Mouse (Mus musculus): ENCODE measurements around the gene Erp27. TPM values are rescaled to one million over a fixed set of nuclear protein-coding genes. Genes with fewer than 3 reads are reported as not detected.

Erp27 gene
- total and polyA plus RNA-seq, 2 experiments from 2014 or later, result not detected

DNA sequence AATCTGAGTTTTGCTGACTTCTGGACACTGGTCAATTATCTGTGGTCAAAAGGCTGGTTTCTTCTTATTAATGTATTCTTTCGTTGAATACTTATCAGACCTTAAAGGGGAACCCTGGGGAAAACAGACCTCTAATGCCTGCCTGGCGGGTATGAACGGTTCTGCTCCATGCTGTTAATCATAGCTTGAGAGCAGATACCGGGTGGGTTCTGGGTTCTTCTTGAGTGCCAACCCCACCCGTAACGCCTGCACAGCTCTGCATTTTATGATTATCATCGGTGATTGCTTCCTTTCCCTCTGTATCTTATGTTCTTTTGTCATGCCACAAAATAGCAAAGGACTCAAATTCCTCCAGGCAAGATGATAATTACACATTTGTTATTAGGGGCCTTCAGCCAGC lies 12.1 kb upstream of the Erp27 start:
- Histone ChIP-seq H3K27ac (no peak overlapping the region), H3K4me3 (ENCODE audit: low read length) (no peak overlapping the region), H3K27me3 (ENCODE audit: insufficient read depth, low read length) (no peaks in the 10 kb centered on the region), H3K4me1 (ENCODE audit: insufficient read depth, low read length) (no peaks in the 10 kb centered on the region), H3K4me2 (ENCODE audit: low read depth, low read length) (no peak overlapping the region), H3K9ac (replicated peaks; ENCODE audit: low read length) (no peak overlapping the region), H3K36me3 (ENCODE audit: insufficient read depth, low read length) (no peaks in the 10 kb centered on the region), H3K9me3 (ENCODE audit: low read length) (no peaks in the 10 kb centered on the region)
- ATAC-seq (no peak), DNase-seq (ENCODE audit: low spot score) (no peak)
- WGBS, result 72% methylated on average over 7 of the region's 7 CpGs
- TF ChIP-seq CTCF (IDR thresholded peaks at IDR 0.05; ENCODE audit: low read depth), result no peak

DNA sequence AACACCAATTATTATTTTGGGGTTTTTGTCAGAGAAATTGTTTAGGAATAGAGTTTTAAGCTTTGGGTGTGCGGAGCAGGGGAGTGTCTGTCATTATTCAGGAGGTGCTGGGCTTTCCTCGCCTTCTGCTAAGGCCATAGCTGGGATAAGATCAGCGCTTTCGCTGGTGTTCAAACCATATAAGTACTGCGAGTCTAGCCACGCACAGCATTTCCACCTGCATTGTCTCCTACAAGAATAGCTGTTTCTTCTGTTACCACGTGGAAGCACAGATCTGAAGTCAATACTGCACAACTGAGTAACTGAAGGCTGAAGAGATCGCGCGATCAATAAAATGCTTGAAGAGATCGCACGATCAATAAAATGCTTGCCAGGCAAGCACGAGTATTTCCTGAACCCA lies 9.3 kb upstream of the Erp27 start:
- 87% methylated on average over 13 of the region's 13 CpGs for WGBS
- no peak for TF ChIP-seq CTCF (IDR thresholded peaks at IDR 0.05; ENCODE audit: low read depth)
- H3K9me3 ChIP-seq (ENCODE audit: low read length), result no peaks in the 10 kb centered on the region
- H3K4me3 ChIP-seq (ENCODE audit: low read length), result no peak overlapping the region
- no peaks in the 10 kb centered on the region for H3K36me3 ChIP-seq (ENCODE audit: insufficient read depth, low read length)
- H3K9ac ChIP-seq (replicated peaks; ENCODE audit: low read length), result no peak overlapping the region
- no peaks in the 10 kb centered on the region for H3K4me1 ChIP-seq (ENCODE audit: insufficient read depth, low read length)
- DNase-seq (ENCODE audit: low spot score) (no peak), ATAC-seq (no peak)
- H3K27me3 ChIP-seq (ENCODE audit: insufficient read depth, low read length), result no peaks in the 10 kb centered on the region
- no peak overlapping the region for H3K27ac ChIP-seq
- H3K4me2 ChIP-seq (ENCODE audit: low read depth, low read length), result no peak overlapping the region

DNA sequence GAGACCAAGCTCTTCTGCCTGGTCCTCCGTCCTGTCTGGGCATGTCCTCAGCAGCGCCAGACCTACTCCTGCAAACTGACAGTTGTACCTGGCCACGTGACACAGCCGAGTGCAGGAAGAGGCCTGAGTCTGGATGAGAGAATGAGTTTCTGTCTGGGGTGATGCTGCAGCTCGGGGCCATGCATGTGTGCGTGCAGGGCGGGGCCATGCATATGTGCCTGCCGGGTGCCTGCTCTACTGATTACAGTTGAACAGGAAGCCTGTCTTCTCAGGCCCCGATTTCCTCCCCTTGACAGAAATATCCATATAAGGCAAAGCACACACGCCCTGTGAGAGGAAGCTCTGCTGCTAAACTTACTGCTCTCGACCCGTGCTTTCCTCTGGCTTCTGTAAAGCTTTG lies 8.7 kb upstream of the Erp27 start:
- H3K27ac ChIP-seq, result no peak overlapping the region
- H3K4me3 ChIP-seq (ENCODE audit: low read length), result no peak overlapping the region
- H3K27me3 ChIP-seq (ENCODE audit: insufficient read depth, low read length), result no peaks in the 10 kb centered on the region
- H3K4me2 ChIP-seq (ENCODE audit: low read depth, low read length), result no peak overlapping the region
- no peak for TF ChIP-seq CTCF (IDR thresholded peaks at IDR 0.05; ENCODE audit: low read depth)
- WGBS, result 63% methylated on average over 12 of the region's 12 CpGs
- DNase-seq (ENCODE audit: low spot score) (no peak), ATAC-seq (no peak)
- no peak overlapping the region for H3K9ac ChIP-seq (replicated peaks; ENCODE audit: low read length)
- no peaks in the 10 kb centered on the region for H3K36me3 ChIP-seq (ENCODE audit: insufficient read depth, low read length)
- H3K9me3 ChIP-seq (ENCODE audit: low read length), result no peaks in the 10 kb centered on the region
- no peaks in the 10 kb centered on the region for H3K4me1 ChIP-seq (ENCODE audit: insufficient read depth, low read length)

DNA sequence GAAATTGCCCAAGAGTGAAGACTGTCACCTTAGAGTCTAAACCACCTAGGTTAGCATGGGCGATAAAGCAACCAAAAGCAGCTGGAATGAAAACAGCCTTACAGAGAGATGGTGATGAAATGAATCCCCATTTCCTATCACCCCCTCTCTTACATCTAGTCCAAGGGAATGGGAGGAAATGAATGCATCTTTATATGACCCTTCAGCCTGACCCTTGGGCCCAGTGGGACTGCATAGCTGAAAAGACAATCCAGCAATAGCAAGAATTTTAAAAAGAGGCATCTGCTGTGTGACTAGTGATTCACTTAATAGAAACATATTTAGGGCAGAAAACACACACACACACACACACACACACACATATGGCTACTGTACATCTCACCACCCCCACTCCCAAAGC lies 5.6 kb upstream of the Erp27 start:
- no peaks in the 10 kb centered on the region for H3K27me3 ChIP-seq (ENCODE audit: insufficient read depth, low read length)
- ATAC-seq (no peak), DNase-seq (ENCODE audit: low spot score) (no peak)
- H3K4me3 ChIP-seq (ENCODE audit: low read length), result no peak overlapping the region
- H3K27ac ChIP-seq, result no peak overlapping the region
- H3K9me3 ChIP-seq (ENCODE audit: low read length), result no peaks in the 10 kb centered on the region
- WGBS, result 83% methylated on average over 1 of the region's 1 CpGs
- H3K36me3 ChIP-seq (ENCODE audit: insufficient read depth, low read length), result no peaks in the 10 kb centered on the region
- H3K4me1 ChIP-seq (ENCODE audit: insufficient read depth, low read length), result no peaks in the 10 kb centered on the region
- no peak overlapping the region for H3K4me2 ChIP-seq (ENCODE audit: low read depth, low read length)
- no peak overlapping the region for H3K9ac ChIP-seq (replicated peaks; ENCODE audit: low read length)
- no peak for TF ChIP-seq CTCF (IDR thresholded peaks at IDR 0.05; ENCODE audit: low read depth)

DNA sequence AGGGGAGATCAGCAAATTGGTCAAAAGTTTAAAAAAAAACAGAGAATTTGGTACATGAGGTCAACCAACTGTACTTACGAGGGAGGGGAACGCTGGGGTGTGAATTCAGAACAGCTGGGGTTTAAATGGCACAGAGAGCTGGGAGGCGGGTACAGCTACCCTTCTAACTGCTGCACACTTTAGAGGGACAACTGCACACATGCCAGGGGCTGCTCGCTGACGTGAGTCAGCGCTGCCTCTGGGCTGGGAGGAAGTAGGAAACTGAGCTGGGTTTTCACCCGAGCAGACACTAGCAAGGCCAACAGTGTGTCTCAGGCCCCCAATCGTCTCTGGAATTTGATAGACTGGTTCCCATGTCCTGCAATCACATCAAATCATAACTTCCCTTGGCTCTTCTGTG lies 3.1 kb upstream of the Erp27 start:
- Histone ChIP-seq H3K9me3 (ENCODE audit: low read length) (no peaks in the 10 kb centered on the region), H3K27me3 (ENCODE audit: insufficient read depth, low read length) (no peaks in the 10 kb centered on the region), H3K4me1 (ENCODE audit: insufficient read depth, low read length) (no peaks in the 10 kb centered on the region), H3K27ac (no peak overlapping the region), H3K4me3 (ENCODE audit: low read length) (no peak overlapping the region), H3K9ac (replicated peaks; ENCODE audit: low read length) (no peak overlapping the region), H3K4me2 (ENCODE audit: low read depth, low read length) (no peak overlapping the region), H3K36me3 (ENCODE audit: insufficient read depth, low read length) (no peaks in the 10 kb centered on the region)
- ATAC-seq (no peak), DNase-seq (ENCODE audit: low spot score) (no peak)
- no peak for TF ChIP-seq CTCF (IDR thresholded peaks at IDR 0.05; ENCODE audit: low read depth)
- 77% methylated on average over 8 of the region's 8 CpGs for WGBS

DNA sequence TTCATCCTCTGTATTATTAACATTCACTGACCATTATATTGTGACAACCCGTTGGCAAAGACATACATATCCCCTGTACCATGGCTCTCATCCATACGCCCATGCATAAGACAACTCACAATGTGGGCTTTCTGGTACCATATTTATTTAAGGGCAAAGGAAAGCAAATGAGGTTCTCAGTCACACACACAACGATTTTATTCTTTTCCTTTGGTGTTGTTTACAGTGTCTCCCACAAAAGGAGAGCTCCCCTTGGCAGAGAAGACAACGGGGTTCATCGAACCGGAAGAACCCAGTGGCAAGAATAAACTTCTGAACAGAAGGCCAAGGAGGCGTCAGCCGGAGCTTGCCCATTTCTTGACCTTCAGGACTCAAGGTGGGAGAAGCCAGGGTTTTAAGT lies 1.6 kb upstream of the Erp27 start, which contains the start of gene Pde6h:
TSS of gene Pde6h (plus strand) at position 301 of the 400 bp plus-strand sequence.
- Histone ChIP-seq H3K4me2 (ENCODE audit: low read depth, low read length) (no peak within 1 kb of the TSS), H3K27ac (no peak within 1 kb of the TSS), H3K4me3 (ENCODE audit: low read length) (no peak within 1 kb of the TSS), H3K27me3 (ENCODE audit: insufficient read depth, low read length) (no peaks in the 10 kb centered on the region), H3K9ac (replicated peaks; ENCODE audit: low read length) (no peak within 1 kb of the TSS), H3K36me3 (ENCODE audit: insufficient read depth, low read length) (no peaks in the 10 kb centered on the region), H3K4me1 (ENCODE audit: insufficient read depth, low read length) (no peaks in the 10 kb centered on the region), H3K9me3 (ENCODE audit: low read length) (no peaks in the 10 kb centered on the region)
- TF ChIP-seq CTCF (IDR thresholded peaks at IDR 0.05; ENCODE audit: low read depth), result no peak
- ATAC-seq, result no peak
- DNase-seq (ENCODE audit: low spot score), result no peak
- WGBS, result 80% methylated on average over 8 of the region's 8 CpGs

DNA sequence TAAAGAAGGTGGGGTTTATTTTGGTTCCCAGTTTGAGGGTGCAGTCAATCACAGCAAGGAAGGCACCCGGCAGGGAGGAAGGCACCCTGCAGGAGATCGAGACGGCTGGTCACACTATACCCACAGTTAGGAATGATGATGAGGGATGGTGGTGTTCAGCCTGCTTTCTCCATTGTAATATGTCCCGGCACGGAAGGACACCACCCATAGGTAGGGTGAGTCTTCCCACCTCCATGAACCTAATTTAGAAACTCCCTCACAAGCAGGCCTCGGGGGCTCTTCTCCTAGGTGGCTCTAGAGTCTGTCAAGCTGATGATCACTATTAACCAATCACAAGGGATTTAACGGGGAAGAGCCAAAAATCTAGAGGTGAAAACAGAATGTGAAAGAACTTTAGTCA lies 891 bp upstream of the Erp27 start:
- Histone ChIP-seq H3K4me3 (ENCODE audit: low read length) (no peak overlapping the region), H3K4me1 (ENCODE audit: insufficient read depth, low read length) (no peaks in the 10 kb centered on the region), H3K27me3 (ENCODE audit: insufficient read depth, low read length) (no peaks in the 10 kb centered on the region), H3K9ac (replicated peaks; ENCODE audit: low read length) (no peak overlapping the region), H3K4me2 (ENCODE audit: low read depth, low read length) (no peak overlapping the region), H3K9me3 (ENCODE audit: low read length) (no peaks in the 10 kb centered on the region), H3K27ac (no peak overlapping the region), H3K36me3 (ENCODE audit: insufficient read depth, low read length) (no peaks in the 10 kb centered on the region)
- WGBS, result 86% methylated on average over 7 of the region's 7 CpGs
- no peak for ATAC-seq
- TF ChIP-seq CTCF (IDR thresholded peaks at IDR 0.05; ENCODE audit: low read depth), result no peak
- no peak for DNase-seq (ENCODE audit: low spot score)

All from hindbrain, postnatal 0 days (tissue).